Mouse (Mus musculus) ES-E14 (cell line): ENCODE results near the gene Tnpo1.

ENCODE experiments used
- HCFC1 ChIP-seq: IDR thresholded peaks from 2 replicates; pipeline ENCODE4 v1.6.1; 2012; ENCODE audit warnings: low read length, inconsistent platforms, borderline replicate concordance; ENCODE audit not compliant: insufficient read depth
- ZC3H11A ChIP-seq: IDR thresholded peaks from 2 replicates; pipeline ENCODE4 v1.6.1; 2012; ENCODE audit warnings: low read depth, mild to moderate bottlenecking, inconsistent platforms, low read length, borderline replicate concordance
- ZNF384 ChIP-seq: IDR thresholded peaks from 2 replicates; pipeline ENCODE4 v1.6.1; 2012; ENCODE audit warnings: low read depth, low read length, inconsistent platforms

GRCm38 (mm10) chr13:98816571-98816970 lies 109.6 kb downstream of the Tnpo1 start:
- TF ChIP-seq ZNF384 (no peak), HCFC1 (no peak), ZC3H11A (no peak)
